Mouse (Mus musculus): ENCODE data around the gene Tor1aip1.

DNA sequence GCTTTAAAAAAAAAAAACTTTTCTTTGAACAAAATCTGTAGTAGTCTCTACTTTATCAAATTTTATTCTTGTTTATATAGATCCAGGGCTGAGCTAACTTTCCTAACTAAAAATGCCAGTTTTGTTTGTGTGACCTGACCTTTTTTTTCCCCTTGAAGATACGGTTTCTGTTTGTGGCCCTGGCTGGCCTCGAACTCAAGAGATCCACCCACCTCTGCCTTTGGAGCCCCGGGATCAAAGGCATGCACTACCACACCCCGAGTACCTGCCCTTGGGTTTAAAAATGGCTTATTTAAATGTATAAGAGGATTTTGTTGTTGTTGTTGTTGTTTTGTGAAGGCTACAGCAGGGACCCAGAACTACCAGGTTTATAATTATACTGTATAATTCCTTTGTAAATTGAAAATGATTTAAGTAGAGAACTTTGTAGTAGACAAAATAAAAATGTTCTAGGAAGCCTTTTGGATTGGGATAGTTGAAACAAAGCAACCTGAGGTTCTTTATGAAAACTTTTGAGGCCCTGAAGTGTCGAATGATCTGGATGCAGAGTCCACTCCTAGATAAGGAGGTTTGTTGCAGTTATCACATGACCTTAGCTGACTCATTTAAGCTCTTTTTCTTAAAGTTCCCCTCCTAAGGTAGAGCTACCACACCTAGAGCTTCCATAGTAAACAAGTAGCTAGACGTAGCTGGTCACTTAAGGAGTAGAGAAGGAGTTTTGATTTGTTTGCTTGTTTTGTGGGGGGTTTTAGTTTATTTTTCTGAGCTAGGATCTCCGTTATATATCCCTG, 5.4 kb upstream of the Tor1aip1 start:
- TF ChIP-seq CTCF (IDR thresholded peaks at IDR 0.05; ENCODE audit: borderline replicate concordance, control insufficient read depth, extremely low read depth, insufficient read depth, low read length, poor library complexity) (no peak), POLR2A (IDR thresholded peaks at IDR 0.05; ENCODE audit: control insufficient read depth, extremely low read depth, insufficient read depth, low read length, poor library complexity) (no peak)
